Mouse (Mus musculus): Measurements from ENCODE around the gene Gm34653.
"Not testable (repeated sequence)": the region's sequence is repeated elsewhere in the genome, so short reads cannot be mapped to it uniquely, and the experiment has no call there.

The Gm34653 gene

GRCm38 (mm10) chr2:34832766-34833457 is at the start of gene Gm34653:
TSS of gene Gm34653 (plus strand) at chr2:34833007.
- not testable (repeated sequence) for DNase-seq

DNA sequence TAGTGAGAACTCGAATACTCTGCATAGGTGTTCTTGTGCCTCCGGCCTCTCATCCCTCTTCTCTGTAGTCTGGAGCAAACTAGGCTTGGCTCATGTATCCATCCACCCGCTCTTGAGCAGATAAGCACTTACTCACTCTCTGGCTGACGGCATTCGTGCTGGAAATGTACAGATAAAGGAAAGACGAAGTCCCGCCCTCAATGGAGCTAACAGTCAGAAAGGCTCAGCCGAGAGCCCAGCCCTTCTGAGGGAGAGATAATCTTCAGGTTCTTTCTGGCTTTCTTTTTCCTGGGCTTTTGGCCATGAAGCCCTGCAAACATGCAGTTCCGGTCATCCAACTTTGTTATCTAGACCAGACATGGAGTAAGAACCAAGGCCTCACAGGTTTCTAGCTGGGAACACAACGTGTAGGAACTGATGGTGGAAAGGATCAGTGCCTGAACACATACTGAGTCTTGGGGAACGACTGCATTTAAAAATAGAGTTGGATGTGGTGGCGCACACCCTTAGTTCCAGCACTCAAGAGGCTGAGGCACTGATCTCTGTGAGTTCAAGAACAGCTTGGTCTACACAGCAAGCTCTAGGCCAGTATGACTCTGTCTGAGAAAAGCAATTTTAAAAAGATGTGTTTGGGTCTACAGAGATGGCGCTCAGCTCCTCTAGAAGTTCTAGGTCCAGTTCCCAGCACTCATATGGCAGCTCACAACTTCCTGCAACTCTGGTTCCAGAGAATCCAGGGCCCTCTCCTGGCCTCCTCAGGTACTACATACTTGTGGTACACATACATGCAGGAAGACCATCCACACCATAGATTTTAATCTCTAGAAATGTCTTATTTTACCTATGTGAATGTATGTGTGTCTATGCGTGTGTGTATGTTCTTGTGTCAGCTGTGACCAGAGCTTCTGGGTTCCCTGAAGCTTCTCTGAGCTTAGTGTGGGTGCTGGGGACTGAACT is 49.5 kb upstream of the Gm34653 start:
- no peak for DNase-seq

DNA sequence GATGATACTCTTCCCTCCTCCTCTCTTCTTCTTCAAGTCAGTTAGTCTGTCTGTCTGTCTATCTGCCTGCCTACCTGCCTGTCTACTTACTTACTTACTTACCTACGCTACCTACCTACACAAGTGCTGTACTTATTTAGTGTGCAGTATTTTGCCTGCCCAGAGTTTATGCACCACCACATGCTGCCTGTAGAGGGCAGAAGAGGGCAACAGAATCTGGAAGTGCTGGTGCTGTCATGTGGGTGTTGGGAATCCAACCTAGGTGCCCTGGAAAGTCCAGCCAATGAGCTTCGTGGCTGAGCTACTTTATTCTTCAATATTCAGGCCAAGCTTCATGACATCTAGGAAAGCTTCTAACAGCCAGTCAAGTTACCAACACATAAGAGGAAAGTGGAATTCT is 48.7 kb upstream of the Gm34653 start:
- peak; percentile 45 to 75 for DNase-seq

DNA sequence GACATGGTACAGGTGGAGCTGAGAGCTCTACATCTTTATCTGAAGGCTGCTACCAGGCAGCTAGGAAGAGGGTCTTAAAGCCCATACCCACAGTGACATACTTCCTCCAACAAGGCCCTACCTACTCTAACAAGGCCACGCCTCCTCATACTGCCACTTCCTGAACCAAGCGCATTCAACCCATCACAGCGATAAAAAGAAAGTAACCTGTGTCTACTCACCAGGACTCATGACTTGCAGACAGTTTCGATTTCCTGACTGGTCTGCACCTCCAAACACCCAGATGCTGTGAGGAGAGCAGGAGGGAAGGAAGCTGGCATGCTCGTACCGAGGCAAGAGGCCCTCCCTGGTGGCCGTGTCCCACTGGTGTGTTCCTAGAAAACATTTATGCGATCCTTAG is 42.5 kb upstream of the Gm34653 start:
- DNase-seq: no peak

DNA sequence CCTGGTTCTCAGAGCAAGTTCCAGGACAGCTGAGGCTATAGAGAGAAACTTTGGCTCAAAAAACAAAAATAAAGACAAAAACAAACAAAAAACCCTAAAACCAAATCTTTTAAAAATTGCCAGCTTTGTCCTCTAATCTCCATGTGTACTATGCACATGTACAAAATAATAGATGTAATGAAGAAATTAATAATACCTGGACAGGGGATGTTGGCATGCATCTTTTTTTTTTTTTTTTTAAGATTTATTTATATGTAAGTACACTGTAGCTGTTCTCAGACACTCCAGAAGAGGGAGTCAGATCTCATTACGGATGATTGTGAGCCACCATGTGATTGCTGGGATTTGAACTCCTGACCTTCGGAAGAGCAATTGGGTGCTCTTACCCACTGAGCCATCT is 40.3 kb upstream of the Gm34653 start:
- not testable (repeated sequence) for DNase-seq

- DNase-seq: no peak
Measured at GRCm38 (mm10) chr2:34794511-34794910, 38.3 kb upstream of the Gm34653 start.

GRCm38 (mm10) chr2:34795426-34795825 is 37.4 kb upstream of the Gm34653 start:
- no peak for DNase-seq

DNA sequence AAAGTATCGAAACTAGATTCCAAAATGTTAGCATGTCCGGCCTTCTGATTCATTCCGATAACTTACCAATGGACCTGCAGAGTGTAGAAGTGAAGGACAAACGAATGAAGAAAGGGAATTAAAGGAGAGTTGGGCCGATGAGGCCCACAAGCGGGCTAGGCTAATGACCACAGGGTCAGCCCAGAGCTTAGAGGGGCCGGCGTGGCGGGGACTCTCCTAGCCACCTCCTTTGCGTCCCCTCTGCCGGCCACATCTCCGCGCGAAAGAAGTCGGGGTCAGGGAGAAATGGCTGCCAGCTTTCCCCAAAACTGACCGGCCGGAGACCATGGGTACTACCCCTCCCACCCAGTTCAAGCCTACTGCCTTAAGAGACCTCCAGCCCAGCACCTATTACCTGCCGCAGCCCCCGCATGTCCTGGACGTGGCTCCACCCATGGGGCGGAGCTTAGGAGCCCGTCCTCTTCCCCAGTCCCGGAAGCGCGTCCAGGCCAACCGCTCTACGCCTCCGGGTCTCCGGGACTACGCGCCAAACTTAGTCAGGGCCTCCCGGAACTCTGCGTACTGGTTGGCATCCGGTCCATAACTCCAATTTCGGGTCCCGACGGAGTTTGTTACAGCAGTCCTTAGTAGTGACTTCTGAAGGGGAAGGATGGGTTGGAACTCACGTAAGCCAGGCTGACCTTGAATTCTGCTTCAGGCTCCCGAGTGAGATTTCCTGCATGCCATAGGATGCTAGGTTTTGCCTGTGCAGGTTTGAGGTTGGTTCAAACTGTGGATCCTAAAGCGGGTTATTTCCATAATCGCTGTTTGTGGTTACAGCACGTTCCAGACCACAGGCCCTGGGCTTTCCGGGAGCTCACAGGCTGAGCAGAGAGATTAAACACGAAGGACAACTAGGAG is 33.2 kb upstream of the Gm34653 start, which contains the start of gene Rabepk:
Gene Rabepk (minus strand): TSS at position 556 of the 900 bp plus-strand sequence.
- peak; percentile 91 to 94 for DNase-seq

DNA sequence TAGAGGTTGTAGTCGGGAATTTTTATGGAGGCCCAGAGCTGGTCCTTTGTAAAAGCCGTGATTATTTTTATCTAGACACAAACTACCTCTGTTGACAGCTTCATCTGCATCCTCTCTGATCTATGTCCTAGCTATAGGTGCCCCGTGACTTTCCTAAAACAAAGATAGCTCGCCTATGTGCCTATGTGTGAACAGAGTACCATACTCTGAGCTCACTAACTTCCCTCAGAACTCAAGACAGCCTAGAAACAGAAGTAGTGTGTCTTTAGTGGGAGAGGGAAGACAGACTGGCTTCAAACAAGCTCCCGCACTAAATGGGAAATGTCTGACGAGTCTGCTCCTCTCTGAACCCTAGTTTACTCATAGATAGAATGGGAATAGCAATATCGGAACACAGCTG is 32.4 kb upstream of the Gm34653 start:
- DNase-seq: no peak

GRCm38 (mm10) chr2:34801516-34802482 is 31.0 kb upstream of the Gm34653 start:
- peak; percentile 98 to 99 for DNase-seq

GRCm38 (mm10) chr2:34802565-34803245 is 30.1 kb upstream of the Gm34653 start:
- DNase-seq: peak; percentile 34 to 45

DNA sequence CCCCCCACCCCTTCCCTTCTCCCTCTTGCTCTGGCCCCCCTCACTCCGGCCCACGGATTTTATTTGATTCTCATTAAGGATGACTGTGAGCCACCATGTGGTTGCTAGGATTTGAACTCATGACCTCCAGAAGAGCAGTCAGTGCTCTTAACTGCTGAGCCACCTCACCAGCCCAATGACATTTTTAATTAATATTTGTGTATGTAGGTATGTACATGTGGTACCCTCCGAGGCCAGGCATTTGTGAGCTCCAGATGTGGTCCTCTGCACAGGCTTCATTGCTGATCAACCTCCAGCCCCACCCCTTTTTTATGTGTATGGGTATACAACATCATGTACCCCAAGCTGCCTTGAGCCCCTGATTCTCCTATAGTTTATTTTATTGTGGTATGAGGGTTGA is 29.1 kb upstream of the Gm34653 start:
- no peak for DNase-seq

GRCm38 (mm10) chr2:34804172-34804571 is 28.6 kb upstream of the Gm34653 start:
- no peak for DNase-seq

DNA sequence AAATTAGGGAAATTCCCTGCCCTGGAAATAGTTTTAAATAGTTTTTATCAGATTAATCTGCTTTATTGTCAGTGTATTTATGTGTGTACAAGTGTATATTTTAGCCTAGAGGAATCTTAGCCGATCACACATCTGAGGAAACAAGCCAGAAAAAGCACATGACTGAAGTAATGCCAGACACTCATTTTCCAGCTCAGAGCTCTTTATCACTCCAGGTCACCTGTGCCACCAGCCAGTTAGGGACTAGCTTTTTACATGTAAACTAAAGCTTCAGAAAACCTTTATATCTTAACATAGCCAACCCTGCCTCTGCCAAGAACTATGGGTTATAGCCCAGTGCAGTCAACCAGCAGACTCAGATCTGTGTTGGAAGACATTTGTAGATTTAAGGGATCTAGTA is 28.0 kb upstream of the Gm34653 start:
- peak; percentile 47 to 59 for DNase-seq

GRCm38 (mm10) chr2:34805364-34805950 is 27.4 kb upstream of the Gm34653 start:
- DNase-seq: peak in 1 of 2 experiments; percentile 24

GRCm38 (mm10) chr2:34808057-34808456 is 24.8 kb upstream of the Gm34653 start:
- no peak for DNase-seq

GRCm38 (mm10) chr2:34809568-34809967 is 23.2 kb upstream of the Gm34653 start:
- DNase-seq: no peak

- no peak for DNase-seq
Measured at GRCm38 (mm10) chr2:34810775-34811174, 22.0 kb upstream of the Gm34653 start.

GRCm38 (mm10) chr2:34812706-34813105 is 20.1 kb upstream of the Gm34653 start:
- DNase-seq: no peak

DNA sequence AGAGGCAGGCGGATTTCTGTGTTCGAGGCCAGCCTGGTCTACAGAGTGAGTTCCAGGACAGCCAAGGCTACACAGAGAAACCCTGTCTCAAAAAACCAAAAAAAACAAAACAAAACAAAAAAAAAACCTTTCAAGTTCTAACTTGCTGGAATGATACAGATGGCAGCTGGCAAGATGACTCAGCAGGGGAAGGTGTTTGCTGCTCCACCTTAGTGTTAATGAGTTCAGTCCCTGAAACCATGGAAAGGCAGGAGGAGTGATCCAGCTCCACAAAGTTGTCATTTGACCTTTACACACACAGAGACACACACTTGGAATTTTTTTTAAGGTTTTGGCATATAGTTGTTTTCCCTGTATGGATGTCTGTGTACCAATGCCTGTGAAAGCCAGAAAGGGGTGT is 16.9 kb upstream of the Gm34653 start:
- DNase-seq: not testable (repeated sequence)
